Mouse (Mus musculus) hindbrain, embryonic 12.5 days (tissue): ENCODE results near the gene Wfdc11. TPM values are rescaled to one million over a fixed set of nuclear protein-coding genes. Genes with fewer than 3 reads are reported as not detected.
"Not testable (repeated sequence)": the region's sequence is repeated elsewhere in the genome, so short reads cannot be mapped to it uniquely, and the experiment has no call there.

Experiments used
- ATAC-seq: fragments of 200-750 bp; cut with Nextera tagmentation; 2 replicates; pipeline ENCODE4 v1.8.0; 2017; ENCODE audit warnings: moderate TSS enrichment; ENCODE audit not compliant: low FRiP score
- H3K27ac ChIP-seq: fragments of 300-500 bp; sonication (generic); 2 replicates; pipeline ENCODE4 v1.5.1; 2016; ENCODE audit warnings: mild to moderate bottlenecking
- H3K27me3 ChIP-seq: fragments of 300-500 bp; sonication (generic); 2 replicates; pipeline ENCODE4 v1.6.1; 2016; ENCODE audit warnings: mild to moderate bottlenecking
- H3K36me3 ChIP-seq: fragments of 300-500 bp; sonication (generic); 2 replicates; pipeline ENCODE4 v1.6.1; 2016; ENCODE audit warnings: mild to moderate bottlenecking
- H3K4me1 ChIP-seq: fragments of 300-500 bp; sonication (generic); 2 replicates; pipeline ENCODE4 v1.6.1; 2016
- H3K4me2 ChIP-seq: fragments of 300-500 bp; sonication (generic); replicated peaks from 2 replicates; pipeline ENCODE4 v1.6.1; 2016; ENCODE audit warnings: mild to moderate bottlenecking
- H3K4me3 ChIP-seq: fragments of 300-500 bp; sonication (generic); 2 replicates; pipeline ENCODE4 v1.5.1; 2016; ENCODE audit warnings: mild to moderate bottlenecking
- H3K9ac ChIP-seq: fragments of 300-500 bp; sonication (generic); 2 replicates; pipeline ENCODE4 v1.6.1; 2016; ENCODE audit warnings: mild to moderate bottlenecking, moderate library complexity
- H3K9me3 ChIP-seq: fragments of 300-500 bp; sonication (generic); replicated peaks from 2 replicates; pipeline ENCODE4 v1.6.1; 2016; ENCODE audit warnings: mild to moderate bottlenecking
- WGBS: fragments of 180-500 bp; shearing (Covaris S2); methylation state at CpG from one replicate; pipeline ENCODE4 v1.1.7; 2016; 5-methylcytosine and 5-hydroxymethylcytosine counted together
- polyA plus RNA-seq: library from polyadenylated mRNA; unstranded; fragments of >200 nt; fragmentation: Nextera tagmentation; extraction: Ambion mirVana; gene quantifications from 2 replicates; pipeline ENCODE4 v1.2.1, GENCODE M21; 2016

The Wfdc11 gene
- not detected in 2 replicates for polyA plus RNA-seq

DNA sequence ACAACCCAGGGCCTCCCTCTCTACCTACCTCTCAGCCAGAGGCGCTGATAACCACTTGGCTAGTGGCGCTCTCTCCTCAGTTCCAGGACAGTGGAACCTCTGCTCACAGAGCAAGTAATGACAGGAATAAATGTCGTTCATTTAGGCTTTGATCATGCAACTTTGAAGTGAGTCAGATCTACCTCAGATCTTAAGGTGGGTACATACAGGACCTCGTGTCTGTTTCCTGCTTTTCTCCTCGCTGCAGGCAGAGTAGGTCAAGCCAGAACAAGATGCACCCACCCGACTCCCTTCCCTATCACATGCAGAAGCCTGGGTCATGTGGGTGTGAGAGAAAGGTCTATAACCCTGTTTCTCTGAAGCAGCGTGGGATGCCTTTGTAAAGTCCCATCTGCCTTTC is at the start of gene Wfdc11:
TSS of gene Wfdc11 (minus strand) at position 101 of the 400 bp plus-strand sequence.
- H3K9ac ChIP-seq: no peak within 1 kb of the TSS
- H3K4me3 ChIP-seq: no peak within 1 kb of the TSS
- H3K27ac ChIP-seq: no peak within 1 kb of the TSS
- no peaks in the 10 kb centered on the region for H3K36me3 ChIP-seq
- H3K27me3 ChIP-seq: no peaks in the 10 kb centered on the region
- H3K4me2 ChIP-seq: no peak within 1 kb of the TSS
- 83% methylated on average over 7 of the region's 7 CpGs for WGBS
- 0 out of 2 replicates have a peak, but pooled peaks cover 3% of the 10 kb centered on the region for H3K9me3 ChIP-seq
- 0 out of 2 replicates have a peak, but pooled peaks cover 6% of the 10 kb centered on the region for H3K4me1 ChIP-seq
- ATAC-seq: no peak

DNA sequence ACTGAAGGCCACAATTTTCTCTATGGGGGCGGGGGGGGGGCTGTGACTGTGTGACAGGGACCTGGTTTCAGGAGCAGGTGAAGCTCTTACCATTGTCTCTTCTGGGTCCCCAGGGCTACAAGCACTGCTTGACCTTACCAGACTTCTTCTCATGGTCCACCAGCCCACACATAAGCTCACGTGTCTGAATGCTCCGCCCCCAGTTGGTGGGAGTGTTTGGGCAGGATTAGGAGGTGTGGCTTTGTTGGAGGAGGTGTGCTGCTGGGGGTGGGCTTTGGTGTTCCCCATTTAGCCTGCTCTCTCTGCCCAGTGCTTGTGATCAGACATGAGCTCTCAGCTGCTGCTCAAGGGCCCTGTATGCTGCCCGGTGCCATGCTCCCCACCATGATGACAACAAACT is 49.4 kb upstream of the Wfdc11 start:
- ATAC-seq: no peak
- Histone ChIP-seq H3K27ac (no peak overlapping the region), H3K4me1 (no peaks in the 10 kb centered on the region), H3K36me3 (no peaks in the 10 kb centered on the region), H3K4me3 (no peak overlapping the region), H3K27me3 (no peaks in the 10 kb centered on the region), H3K4me2 (no peak overlapping the region), H3K9ac (no peak overlapping the region), H3K9me3 (no peaks in the 10 kb centered on the region)
- 60% methylated on average over 4 of the region's 4 CpGs for WGBS

DNA sequence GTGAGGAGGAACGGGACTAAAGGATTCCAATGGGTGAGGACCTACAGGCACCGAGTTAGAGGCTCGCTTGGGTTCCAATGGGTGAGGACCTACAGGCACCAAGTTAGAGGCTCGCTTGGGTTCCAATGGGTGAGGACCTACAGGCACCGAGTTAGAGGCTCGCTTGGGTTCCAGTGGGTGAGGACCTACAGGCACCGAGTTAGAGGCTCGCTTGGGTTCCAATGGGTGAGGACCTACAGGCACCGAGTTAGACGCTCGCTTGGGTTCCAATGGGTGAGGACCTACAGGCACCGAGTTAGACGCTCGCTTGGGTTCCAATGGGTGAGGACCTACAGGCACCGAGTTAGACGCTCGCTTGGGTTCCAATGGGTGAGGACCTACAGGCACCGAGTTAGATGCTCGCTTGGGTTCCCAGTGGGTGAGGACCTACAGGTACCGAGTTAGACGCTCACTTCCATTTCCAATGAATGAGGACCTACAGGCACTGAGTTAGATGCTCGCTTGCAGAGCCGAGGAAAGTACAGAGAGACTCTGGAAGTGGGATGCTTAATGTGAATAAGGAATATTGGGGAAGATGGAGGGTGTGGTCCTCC is 42.4 kb upstream of the Wfdc11 start:
- not testable (repeated sequence) for H3K27me3 ChIP-seq, H3K4me1 ChIP-seq, H3K36me3 ChIP-seq, H3K9me3 ChIP-seq, ATAC-seq, H3K4me3 ChIP-seq, H3K4me2 ChIP-seq, H3K9ac ChIP-seq, H3K27ac ChIP-seq
- 90% methylated on average over 23 of the region's 23 CpGs for WGBS

DNA sequence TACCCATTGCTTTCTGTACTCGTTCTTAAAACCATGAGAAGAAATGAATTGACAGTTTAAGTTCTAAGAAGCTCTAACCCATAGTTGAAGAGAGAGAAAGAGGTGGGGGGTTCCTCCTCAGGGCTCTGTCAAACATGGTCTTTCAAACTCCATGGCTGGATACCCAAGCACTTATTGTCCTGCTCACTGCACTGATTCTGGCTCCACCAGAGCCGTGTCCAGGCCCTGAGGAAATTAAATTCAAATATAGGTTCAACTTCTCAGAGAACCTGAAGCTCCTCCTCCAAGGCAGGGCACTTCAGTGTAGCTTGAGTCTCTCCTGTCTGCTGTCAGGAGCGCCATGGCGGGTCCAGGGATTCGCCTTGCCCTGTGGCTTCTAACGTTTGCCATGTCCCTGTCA is 41.1 kb upstream of the Wfdc11 start, which contains the start of gene Spint5:
TSS of gene Spint5 (plus strand) at position 301 of the 400 bp plus-strand sequence.
- Histone ChIP-seq H3K9ac (no peak within 1 kb of the TSS), H3K9me3 (no peaks in the 10 kb centered on the region), H3K27me3 (no peaks in the 10 kb centered on the region), H3K27ac (no peak within 1 kb of the TSS), H3K4me1 (no peaks in the 10 kb centered on the region), H3K4me2 (no peak within 1 kb of the TSS), H3K4me3 (no peak within 1 kb of the TSS), H3K36me3 (no peaks in the 10 kb centered on the region)
- WGBS: 84% methylated on average over 6 of the region's 6 CpGs
- no peak for ATAC-seq

DNA sequence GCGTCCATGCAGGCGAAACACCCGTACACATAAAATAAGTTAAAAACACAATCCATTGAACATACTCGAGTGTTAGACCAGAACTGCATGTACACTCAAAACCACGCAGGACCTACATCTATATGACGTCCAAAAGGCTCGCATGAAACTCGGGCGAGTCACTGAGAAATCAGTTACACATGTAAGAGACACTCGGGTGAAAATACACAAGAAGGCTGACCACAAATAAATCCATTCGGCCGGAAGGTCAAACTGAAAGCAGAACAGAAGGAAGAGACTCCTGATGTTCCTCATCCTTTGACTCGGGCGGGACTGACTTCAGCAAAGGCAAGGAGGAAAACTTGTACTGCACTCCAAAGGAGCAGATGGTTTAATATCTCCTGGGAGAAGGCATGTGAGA is 32.1 kb upstream of the Wfdc11 start:
- Histone ChIP-seq H3K4me3 (no peak overlapping the region), H3K9ac (no peak overlapping the region), H3K4me1 (no peaks in the 10 kb centered on the region), H3K36me3 (no peaks in the 10 kb centered on the region), H3K27me3 (no peaks in the 10 kb centered on the region), H3K4me2 (no peak overlapping the region), H3K9me3 (no peaks in the 10 kb centered on the region), H3K27ac (no peak overlapping the region)
- ATAC-seq: no peak
- WGBS: 88% methylated on average over 14 of the region's 14 CpGs

DNA sequence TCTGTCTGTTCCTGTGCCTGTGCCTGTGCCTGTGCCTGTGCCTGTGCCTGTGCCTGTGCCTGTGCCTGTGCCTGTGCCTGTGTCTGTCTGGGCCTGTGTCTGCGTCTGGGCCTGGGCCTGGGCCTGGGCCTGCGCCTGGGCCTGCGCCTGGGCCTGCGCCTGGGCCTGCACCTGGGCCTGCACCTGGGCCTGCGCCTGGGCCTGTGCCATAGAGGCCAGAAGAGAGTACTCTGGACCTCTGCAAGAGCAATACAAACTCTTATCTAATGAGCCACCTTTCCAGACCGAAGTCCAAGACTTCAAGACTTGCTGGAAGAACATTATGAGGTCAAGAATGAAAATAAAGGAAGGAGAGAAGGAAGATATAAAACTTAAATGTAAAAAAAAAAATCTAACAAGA is 31.4 kb upstream of the Wfdc11 start:
- H3K4me1 ChIP-seq: no peaks in the 10 kb centered on the region
- WGBS: 94% methylated on average over 6 of the region's 6 CpGs
- no peak for ATAC-seq

GRCm38 (mm10) chr2:164704235-164704634 is 30.3 kb upstream of the Wfdc11 start:
- Histone ChIP-seq H3K4me2 (no peak overlapping the region), H3K9ac (no peak overlapping the region), H3K9me3 (no peaks in the 10 kb centered on the region), H3K4me3 (no peak overlapping the region), H3K4me1 (no peaks in the 10 kb centered on the region), H3K27me3 (no peaks in the 10 kb centered on the region), H3K27ac (no peak overlapping the region), H3K36me3 (no peaks in the 10 kb centered on the region)
- no peak for ATAC-seq
- WGBS: 78% methylated on average over 5 of the region's 5 CpGs

More for the DNA sequence above, 31.4 kb upstream of the Wfdc11 start:
- Histone ChIP-seq H3K4me2 (no peak overlapping the region), H3K9ac (no peak overlapping the region), H3K4me3 (no peak overlapping the region), H3K27me3 (no peaks in the 10 kb centered on the region), H3K36me3 (no peaks in the 10 kb centered on the region), H3K27ac (no peak overlapping the region), H3K9me3 (no peaks in the 10 kb centered on the region)

DNA sequence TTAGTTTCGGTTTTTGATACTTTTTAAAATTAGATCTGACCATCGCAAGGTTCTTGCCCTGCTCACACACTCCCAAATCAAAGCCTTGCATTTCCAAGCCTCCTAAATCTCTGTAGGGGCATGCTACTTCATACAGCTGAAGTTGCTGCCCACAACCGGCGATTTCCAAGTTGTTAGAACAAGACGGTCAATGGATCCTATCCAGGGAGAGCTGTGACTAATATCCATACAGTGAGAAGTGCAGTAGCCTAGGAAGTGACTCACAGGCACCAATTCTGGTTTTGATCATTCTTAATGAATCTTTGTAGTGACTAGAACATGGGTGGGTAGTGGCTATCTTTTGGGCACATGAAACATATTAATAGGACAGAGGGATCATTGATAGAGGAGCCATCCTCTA is 27.9 kb upstream of the Wfdc11 start:
- Histone ChIP-seq H3K9ac (no peak overlapping the region), H3K4me3 (no peak overlapping the region), H3K4me1 (no peaks in the 10 kb centered on the region), H3K9me3 (no peaks in the 10 kb centered on the region), H3K27ac (no peak overlapping the region), H3K27me3 (no peaks in the 10 kb centered on the region), H3K36me3 (no peaks in the 10 kb centered on the region), H3K4me2 (no peak overlapping the region)
- no peak for ATAC-seq
- WGBS: 93% methylated on average over 5 of the region's 5 CpGs

GRCm38 (mm10) chr2:164700959-164701358 is 27.1 kb upstream of the Wfdc11 start:
- H3K4me1 ChIP-seq: no peaks in the 10 kb centered on the region
- no peak overlapping the region for H3K4me3 ChIP-seq
- ATAC-seq: no peak
- H3K9ac ChIP-seq: no peak overlapping the region
- H3K27me3 ChIP-seq: no peaks in the 10 kb centered on the region
- no peaks in the 10 kb centered on the region for H3K9me3 ChIP-seq
- WGBS: 86% methylated on average over 5 of the region's 5 CpGs
- no peak overlapping the region for H3K4me2 ChIP-seq
- H3K36me3 ChIP-seq: no peaks in the 10 kb centered on the region
- H3K27ac ChIP-seq: no peak overlapping the region

DNA sequence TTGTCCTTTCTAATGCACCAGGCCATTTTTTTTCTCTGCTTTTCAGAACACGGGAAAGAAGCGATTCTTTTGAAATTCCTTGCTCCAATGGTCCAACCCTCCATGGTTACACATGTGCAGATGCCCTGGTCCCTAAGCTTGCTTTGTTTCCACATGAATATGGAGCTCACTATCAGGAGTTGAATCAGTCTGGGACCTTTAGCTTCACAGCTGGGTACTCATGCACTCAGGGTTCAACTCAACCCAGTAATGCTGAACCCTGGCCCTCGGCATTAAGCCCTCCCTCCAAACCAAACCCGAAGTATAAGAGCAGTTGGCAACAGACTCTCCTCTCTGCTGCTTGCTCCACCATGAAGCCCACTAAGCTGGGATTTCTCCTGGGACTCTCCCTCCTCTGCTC is 24.3 kb upstream of the Wfdc11 start, which contains the start of gene Spint4:
TSS of gene Spint4 (plus strand) at position 301 of the 400 bp plus-strand sequence.
- H3K27ac ChIP-seq: no peak within 1 kb of the TSS
- no peaks in the 10 kb centered on the region for H3K9me3 ChIP-seq
- no peaks in the 10 kb centered on the region; the same call in 1 of the 2 replicates for H3K27me3 ChIP-seq
- no peak within 1 kb of the TSS for H3K4me2 ChIP-seq
- no peak for ATAC-seq
- whole genome bisulfite sequencing: 83% methylated on average over 4 of the region's 4 CpGs
- H3K4me1 ChIP-seq: no peaks in the 10 kb centered on the region
- H3K4me3 ChIP-seq: no peak within 1 kb of the TSS
- no peak within 1 kb of the TSS for H3K9ac ChIP-seq
- H3K36me3 ChIP-seq: no peaks in the 10 kb centered on the region

- ATAC-seq: no peak
- no peak within 1 kb of the TSS for H3K9ac ChIP-seq
- H3K27me3 ChIP-seq: no peaks in the 10 kb centered on the region
- 68% methylated on average over 3 of the region's 3 CpGs for WGBS
- H3K9me3 ChIP-seq: no peaks in the 10 kb centered on the region
- H3K36me3 ChIP-seq: no peaks in the 10 kb centered on the region
- H3K4me1 ChIP-seq: no peaks in the 10 kb centered on the region
- no peak within 1 kb of the TSS for H3K4me2 ChIP-seq
- no peak within 1 kb of the TSS for H3K27ac ChIP-seq
- H3K4me3 ChIP-seq: no peak within 1 kb of the TSS
Measured at GRCm38 (mm10) chr2:164684807-164685206, 10.9 kb upstream of the Wfdc11 start, which contains the start of gene Wfdc13. Wfdc13 (plus strand) TSS chr2:164685107.

DNA sequence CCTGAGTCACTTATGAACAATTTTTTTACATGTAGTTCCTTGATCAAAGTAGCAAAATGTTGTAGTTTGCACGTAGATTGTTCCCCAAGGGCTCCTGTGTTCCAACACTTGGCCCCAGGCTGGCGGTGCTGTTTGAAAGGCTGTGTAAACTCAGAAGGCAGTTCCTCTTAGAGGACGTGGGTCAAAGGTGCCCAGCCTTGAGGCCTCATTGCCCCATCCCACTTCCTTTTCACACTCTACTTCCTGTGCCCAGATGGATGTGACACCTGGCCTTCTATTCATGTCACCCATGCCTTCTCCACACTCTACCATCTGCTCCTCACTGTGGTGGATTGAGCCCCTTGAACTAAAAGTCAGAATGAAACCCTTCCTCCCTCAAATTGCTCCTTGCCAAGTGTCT is 6.0 kb upstream of the Wfdc11 start:
- H3K4me3 ChIP-seq: no peak overlapping the region
- no peak overlapping the region for H3K4me2 ChIP-seq
- no peak overlapping the region for H3K27ac ChIP-seq
- H3K9ac ChIP-seq: no peak overlapping the region
- 0 out of 2 replicates have a peak, but pooled peaks cover 6% of the 10 kb centered on the region for H3K4me1 ChIP-seq
- no peak for ATAC-seq
- WGBS: 45% methylated on average over 3 of the region's 3 CpGs
- H3K27me3 ChIP-seq: no peaks in the 10 kb centered on the region
- H3K9me3 ChIP-seq: 0 out of 2 replicates have a peak, but pooled peaks cover 3% of the 10 kb centered on the region
- no peaks in the 10 kb centered on the region for H3K36me3 ChIP-seq
